Mouse (Mus musculus): ENCODE measurements around the gene Gm16867.
"Not testable (repeated sequence)": the region's sequence is repeated elsewhere in the genome, so short reads cannot be mapped to it uniquely, and the experiment has no call there.

Gm16867 gene

GRCm38 (mm10) chr14:69503174-69503573 lies at the start of gene Gm16867:
Gene Gm16867, minus strand, starts transcription at chr14:69503362.
- DNase-seq (ENCODE audit: low spot score): not testable (repeated sequence)

- DNase-seq (ENCODE audit: low spot score): not testable (repeated sequence)
These were observed 44.1 kb upstream of the Gm16867 start for GRCm38 (mm10) chr14:69547310-69547709.

- not testable (repeated sequence) for DNase-seq (ENCODE audit: low spot score)
These were observed 41.9 kb upstream of the Gm16867 start for GRCm38 (mm10) chr14:69545052-69545451.

- DNase-seq (ENCODE audit: low spot score): not testable (repeated sequence)
These were observed 40.9 kb upstream of the Gm16867 start for GRCm38 (mm10) chr14:69544033-69544432.

GRCm38 (mm10) chr14:69542695-69543094 lies 39.5 kb upstream of the Gm16867 start:
- not testable (repeated sequence) for DNase-seq (ENCODE audit: low spot score)

- not testable (repeated sequence) for DNase-seq (ENCODE audit: low spot score)
These were observed 37.0 kb upstream of the Gm16867 start for GRCm38 (mm10) chr14:69540113-69540512.

GRCm38 (mm10) chr14:69536539-69536938 lies 33.4 kb upstream of the Gm16867 start:
- DNase-seq (ENCODE audit: low spot score): not testable (repeated sequence)

- DNase-seq (ENCODE audit: low spot score): not testable (repeated sequence)
These were observed 23.0 kb upstream of the Gm16867 start for GRCm38 (mm10) chr14:69526202-69526601.

GRCm38 (mm10) chr14:69523001-69523400 lies 19.8 kb upstream of the Gm16867 start:
- not testable (repeated sequence) for DNase-seq (ENCODE audit: low spot score)

GRCm38 (mm10) chr14:69520810-69521209 lies 17.6 kb upstream of the Gm16867 start:
- DNase-seq (ENCODE audit: low spot score): not testable (repeated sequence)

GRCm38 (mm10) chr14:69512449-69512848 lies 9.3 kb upstream of the Gm16867 start, which contains the start of gene Gm27179:
Gene Gm27179, minus strand, starts transcription at chr14:69512549.
- not testable (repeated sequence) for DNase-seq (ENCODE audit: low spot score)

GRCm38 (mm10) chr14:69507000-69507399 lies 3.8 kb upstream of the Gm16867 start:
- DNase-seq (ENCODE audit: low spot score): not testable (repeated sequence)

GRCm38 (mm10) chr14:69502440-69503150 lies 567 bp downstream of the Gm16867 start:
- DNase-seq (ENCODE audit: low spot score): not testable (repeated sequence)

GRCm38 (mm10) chr14:69496259-69496658 lies 6.9 kb downstream of the Gm16867 start:
- not testable (repeated sequence) for DNase-seq (ENCODE audit: low spot score)

- DNase-seq (ENCODE audit: low spot score): not testable (repeated sequence)
These were observed 8.2 kb downstream of the Gm16867 start for GRCm38 (mm10) chr14:69494946-69495345.

GRCm38 (mm10) chr14:69494522-69494921 lies 8.6 kb downstream of the Gm16867 start:
- not testable (repeated sequence) for DNase-seq (ENCODE audit: low spot score)

- not testable (repeated sequence) for DNase-seq (ENCODE audit: low spot score)
These were observed 15.2 kb downstream of the Gm16867 start for GRCm38 (mm10) chr14:69488001-69488400.

- not testable (repeated sequence) for DNase-seq (ENCODE audit: low spot score)
These were observed 17.6 kb downstream of the Gm16867 start for GRCm38 (mm10) chr14:69485466-69486135.

GRCm38 (mm10) chr14:69473941-69474646 lies 29.1 kb downstream of the Gm16867 start:
- DNase-seq (ENCODE audit: low spot score): not testable (repeated sequence)

GRCm38 (mm10) chr14:69473322-69473721 lies 29.8 kb downstream of the Gm16867 start:
- DNase-seq (ENCODE audit: low spot score): not testable (repeated sequence)

- not testable (repeated sequence) for DNase-seq (ENCODE audit: low spot score)
These were observed 32.9 kb downstream of the Gm16867 start for GRCm38 (mm10) chr14:69470122-69470708.

Data from urinary bladder, postnatal 14 days (tissue).